Comparison of ENCODE assay signal across 9 mouse cellular contexts in genomic region chr11:79965896-79966295, GRCm38 (mm10). TPM values are rescaled to one million over a fixed set of nuclear protein-coding genes. Genes with fewer than 3 reads are reported as not detected.
DNase-seq lines count a peak whose midpoint lies in the region; TF ChIP-seq lines count a peak whose summit lies in the region.
"Had no signal": no experiment of that assay in that cellular context is flagged by ENCODE, and none has a peak within 500 bp of the region (broad histone marks: within the 10 kb centered on the region; RNA-seq: fewer than 3 reads in every experiment).

No protein-coding gene starts in this region.

- H3K4me3 ChIP-seq in lung, adult 2 months (replicated peaks; ENCODE audit: extremely low read depth, low read depth, low read length) = no peak overlapping the region
- H3K4me3 ChIP-seq: heart, embryonic 13.5 days had no signal

- no peaks in the 10 kb centered on the region for H3K4me1 ChIP-seq in lung, adult 2 months (ENCODE audit: control insufficient read depth, insufficient read depth, low read length)

- no peak for TF ChIP-seq POLR2A in lung, adult 2 months (IDR thresholded peaks at IDR 0.05; ENCODE audit: borderline replicate concordance, extremely low read depth, low read depth, low read length)

- peak; percentile 56 to 63 for DNase-seq in cerebellum, postnatal 10 days
- no peak for DNase-seq in cerebellum, adult 9-11 months
- DNase-seq in lung, adult 18-20 months = peak; percentile 13 to 25
- DNase-seq in lung, adult 2 months = no peak
- DNase-seq in kidney, adult 9 months = peak; percentile 52
- DNase-seq in lung, postnatal 36 days = peak; percentile 56
- no peak for DNase-seq in T-cell, adult 2 months (ENCODE audit: low spot score)
- DNase-seq in spleen, postnatal 4 days (ENCODE audit: low spot score in 2 of 2) = no peak

- no peak for TF ChIP-seq CTCF in lung, adult 2 months (IDR thresholded peaks at IDR 0.05; ENCODE audit: insufficient read depth, low read length)

- 41% methylated on average over 8 of the region's 8 CpGs for WGBS in lung, adult 2 months

RNA-seq across cellular contexts. Expression of gene Utp6, which starts 3.7 kb away (rescaled TPM):
- 3.8 and 6.9 TPM in 2 replicates for polyA plus RNA-seq in lung, adult 2 months (2012; rRNA removed)

RNA-seq across cellular contexts. Expression of gene Suz12, which starts 27.0 kb away (rescaled TPM):
- 3.3 and 5.1 TPM in 2 replicates for polyA plus RNA-seq in lung, adult 2 months (2012; rRNA removed)

Comparison
In these comparisons a context has a peak if more than half of its experiments do, and no peak if none do; other contexts are left out.
1. DNase-seq: peak in cerebellum, postnatal 10 days (2 of 2), lung, adult 18-20 months (2 of 2), kidney, adult 9 months (single experiment) and lung, postnatal 36 days (single experiment); none in cerebellum, adult 9-11 months (single experiment), lung, adult 2 months (single experiment), T-cell, adult 2 months (single experiment) and spleen, postnatal 4 days (0 of 2).